Mouse (Mus musculus): Measurements from ENCODE around the gene Thoc3.
"Not testable (repeated sequence)": the region's sequence is repeated elsewhere in the genome, so short reads cannot be mapped to it uniquely, and the experiment has no call there.

Gene Thoc3

DNA sequence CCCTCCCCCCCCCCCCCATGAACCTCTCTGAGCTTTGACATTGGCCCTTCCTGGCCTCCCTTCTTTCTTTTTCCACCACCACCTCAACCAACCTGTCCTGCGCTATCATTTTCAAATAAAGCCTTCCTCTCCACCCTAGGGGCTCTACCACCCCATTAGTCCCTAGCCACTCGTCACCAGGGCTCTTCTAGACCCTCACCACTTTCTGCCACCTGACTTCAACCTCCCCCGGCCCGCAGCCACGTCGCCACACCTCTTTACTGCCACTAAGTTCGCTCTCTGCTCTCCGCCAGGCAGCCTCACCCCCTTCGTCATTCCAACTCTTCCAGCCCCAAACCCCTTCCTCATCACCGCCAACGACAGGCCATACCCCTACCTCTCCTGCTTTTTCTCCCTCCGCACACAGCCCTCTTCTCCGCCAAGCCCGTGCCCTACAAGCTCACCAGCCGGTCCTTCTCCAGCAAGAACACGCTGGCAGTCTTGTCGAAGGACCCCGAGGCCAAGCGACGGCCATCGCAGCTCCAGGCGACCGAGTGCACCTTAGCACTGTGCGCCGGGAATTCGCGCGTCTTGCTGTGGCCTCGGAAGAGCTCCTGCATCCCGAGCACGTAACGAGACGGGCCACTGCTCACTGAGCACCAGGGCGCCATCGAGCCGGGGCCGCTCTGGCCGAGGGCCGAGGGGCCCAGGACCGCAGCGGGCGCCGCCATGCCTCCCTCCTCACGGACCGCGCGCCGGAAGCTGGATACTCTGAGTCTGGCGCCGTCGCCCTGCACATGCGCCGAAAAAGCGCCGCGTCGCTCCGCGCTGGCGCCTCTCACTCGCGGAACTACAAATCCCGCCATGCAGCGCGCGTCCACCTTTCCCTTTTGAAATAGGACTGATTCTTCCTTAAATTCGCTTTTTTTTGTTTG, at the start of gene Thoc3:
Thoc3 (minus strand) TSS at position 752 of the 914 bp plus-strand sequence.
- DNase-seq = peak; percentile 88

DNA sequence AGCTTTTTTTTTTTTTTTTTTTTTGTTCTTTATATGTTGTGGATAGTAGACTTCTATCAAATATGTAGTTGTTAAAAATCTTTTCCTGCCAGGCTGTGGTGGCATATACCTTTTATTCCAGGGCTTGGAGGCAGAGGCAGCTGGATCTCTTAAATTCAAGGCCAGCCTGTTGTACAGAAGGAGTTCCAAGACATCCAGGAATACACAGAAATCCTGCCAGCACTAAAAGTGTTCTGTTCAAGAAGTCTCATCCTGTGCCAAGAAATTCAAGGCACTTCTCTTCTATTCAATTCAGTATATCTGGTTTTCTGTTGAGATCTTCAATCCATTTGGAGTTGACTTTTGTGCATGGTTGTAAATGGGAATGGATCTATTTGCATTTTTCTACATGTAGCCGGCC, 37.3 kb upstream of the Thoc3 start:
- DNase-seq = no peak

DNA sequence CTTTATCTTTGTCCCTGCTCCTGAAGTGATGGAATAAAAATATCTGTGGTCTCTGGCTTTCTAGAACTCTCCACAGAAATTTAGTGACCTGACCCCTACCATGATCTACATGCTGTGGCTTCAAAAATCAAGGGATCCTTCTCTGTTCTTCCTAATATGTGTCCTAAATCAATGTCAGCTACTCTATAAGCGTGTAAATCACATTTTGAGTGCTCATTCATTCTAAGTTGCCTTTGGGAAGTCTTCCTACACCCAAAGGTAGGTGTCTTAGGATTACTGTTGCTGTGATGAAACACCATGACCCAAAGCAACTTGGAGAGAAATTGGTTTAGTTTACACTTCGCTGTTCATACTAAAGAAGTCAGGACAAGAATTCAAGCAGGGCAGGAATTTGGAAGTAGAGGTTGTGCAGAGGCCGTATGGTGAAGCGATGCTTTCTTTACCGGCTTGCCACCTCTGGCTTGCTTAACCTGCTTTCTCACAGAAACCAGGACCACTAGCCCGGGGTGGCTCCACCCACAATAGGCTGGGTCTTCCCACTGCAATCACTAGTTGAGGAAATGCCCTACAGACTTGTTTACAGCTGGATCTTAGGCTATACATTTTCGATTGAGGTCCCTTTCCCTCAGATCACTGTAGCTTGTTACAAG, 36.1 kb upstream of the Thoc3 start:
- DNase-seq = peak; percentile 12

DNA sequence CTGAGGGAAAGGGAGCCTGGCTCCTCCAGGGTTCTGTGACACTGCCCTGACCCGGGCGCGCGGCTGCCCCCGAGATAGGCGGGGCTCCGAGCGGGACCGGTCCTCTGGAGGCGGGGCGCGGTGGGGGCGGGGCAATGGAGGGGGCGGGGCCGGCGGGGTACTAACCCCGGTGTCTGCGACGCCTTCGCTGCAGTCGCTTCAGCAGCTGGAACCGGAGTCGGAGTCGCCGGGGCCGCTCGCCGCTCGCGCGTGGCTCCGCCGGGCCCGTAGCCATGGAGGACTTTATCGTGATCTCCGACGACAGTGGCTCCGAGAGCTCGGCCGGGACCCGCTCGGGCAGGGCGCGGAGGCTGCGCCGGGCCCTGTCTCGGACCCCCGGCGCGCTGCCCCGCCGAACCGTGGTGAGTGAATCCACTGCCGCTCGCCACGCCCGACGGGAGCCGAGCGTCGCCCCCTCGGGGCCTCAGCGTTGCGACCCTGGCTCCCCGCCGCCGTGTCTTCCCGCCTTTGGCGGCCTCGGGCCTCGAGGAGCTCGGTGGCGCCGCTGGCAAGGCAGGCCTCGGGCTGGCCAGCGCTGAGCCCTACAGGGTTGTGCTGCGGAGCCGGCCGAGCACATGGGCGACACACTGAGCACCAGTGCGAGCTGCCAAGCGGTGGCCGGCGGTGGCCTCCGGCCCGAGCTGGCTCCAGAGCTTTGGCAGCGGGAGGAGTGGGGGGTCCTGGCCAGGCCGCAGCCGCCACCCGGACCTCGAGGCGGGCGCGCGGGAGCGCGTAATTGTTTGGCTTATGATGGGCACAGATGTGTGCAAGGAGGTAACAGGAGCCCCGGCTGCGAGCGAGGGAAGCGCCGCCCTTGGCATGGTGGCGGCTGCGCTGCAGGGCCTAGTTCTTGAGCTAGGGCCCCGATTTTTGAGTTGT, 35.2 kb upstream of the Thoc3 start, which contains the start of gene Simc1:
Simc1 (plus strand) TSS at position 176 of the 918 bp plus-strand sequence.
- peak; percentile 76 for DNase-seq

DNA sequence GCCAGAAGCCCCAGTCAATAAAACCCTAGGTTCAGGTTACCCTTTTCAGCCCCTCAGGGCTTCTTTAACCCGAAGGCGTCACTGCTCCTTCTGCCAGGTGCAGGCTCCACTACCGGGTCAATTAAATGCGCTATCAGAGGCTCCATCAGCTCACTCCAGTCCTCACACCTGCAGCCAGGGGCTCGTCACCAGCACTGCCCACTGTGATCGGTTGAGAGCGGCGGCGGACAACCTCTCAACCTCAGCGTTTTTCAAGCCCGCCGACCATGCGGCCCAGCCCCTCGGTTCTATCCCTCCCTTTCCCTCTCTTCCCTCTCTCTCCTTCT, 34.6 kb upstream of the Thoc3 start:
- DNase-seq = no peak

DNA sequence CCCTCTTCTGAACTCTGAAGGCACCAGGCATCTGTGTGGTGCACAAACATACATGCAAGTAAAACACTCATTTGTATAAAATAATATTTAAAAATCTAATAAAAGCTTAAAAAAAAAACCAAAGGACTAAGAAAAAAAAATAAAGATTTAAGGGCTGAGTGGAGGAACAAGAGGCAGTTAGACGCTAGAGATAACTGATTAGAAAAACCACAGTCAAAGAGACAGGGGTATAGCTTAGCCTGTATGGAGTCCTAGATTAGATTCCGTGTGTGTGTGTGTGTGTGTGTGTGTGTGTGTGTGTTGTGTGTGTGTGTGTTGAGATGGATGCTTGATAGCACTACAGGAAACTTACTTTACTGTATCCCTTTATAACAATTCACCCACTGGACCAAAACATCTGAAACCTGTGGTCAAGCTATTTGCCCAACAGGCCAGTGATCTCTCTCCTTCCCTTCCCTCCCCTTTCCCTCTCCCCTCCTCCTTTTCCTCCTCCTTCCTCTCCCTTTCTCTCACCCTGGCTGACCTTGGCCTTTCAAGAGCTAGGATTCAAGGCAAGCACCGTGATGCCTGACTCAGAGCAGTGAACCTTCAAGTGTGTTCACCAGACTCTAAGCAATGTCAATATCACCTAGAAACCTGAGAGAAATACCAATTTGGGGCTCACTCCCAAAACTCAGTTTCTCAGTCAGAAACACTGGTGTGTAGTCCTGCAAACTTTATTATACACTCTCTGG, 33.5 kb upstream of the Thoc3 start:
- no peak for DNase-seq

DNA sequence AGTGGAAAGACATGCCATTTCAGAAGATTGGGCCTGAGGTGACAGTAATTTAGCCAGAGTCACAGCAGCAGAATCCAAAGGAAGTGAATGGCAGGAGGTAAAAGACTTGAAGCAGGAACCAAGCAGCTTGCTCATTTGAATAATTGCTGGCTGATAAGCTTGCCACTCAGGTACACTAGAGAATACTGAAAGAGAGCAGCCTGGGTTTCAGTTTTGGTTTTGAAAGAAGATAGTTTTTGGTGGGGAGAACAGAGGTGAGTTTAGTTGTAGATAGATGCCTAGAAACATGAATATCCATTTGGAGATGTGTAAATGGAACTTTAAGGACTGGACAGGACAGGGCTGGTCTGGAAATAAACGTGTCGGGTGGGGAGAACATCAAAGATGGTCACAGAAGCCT, 32.7 kb upstream of the Thoc3 start:
- DNase-seq = no peak

DNA sequence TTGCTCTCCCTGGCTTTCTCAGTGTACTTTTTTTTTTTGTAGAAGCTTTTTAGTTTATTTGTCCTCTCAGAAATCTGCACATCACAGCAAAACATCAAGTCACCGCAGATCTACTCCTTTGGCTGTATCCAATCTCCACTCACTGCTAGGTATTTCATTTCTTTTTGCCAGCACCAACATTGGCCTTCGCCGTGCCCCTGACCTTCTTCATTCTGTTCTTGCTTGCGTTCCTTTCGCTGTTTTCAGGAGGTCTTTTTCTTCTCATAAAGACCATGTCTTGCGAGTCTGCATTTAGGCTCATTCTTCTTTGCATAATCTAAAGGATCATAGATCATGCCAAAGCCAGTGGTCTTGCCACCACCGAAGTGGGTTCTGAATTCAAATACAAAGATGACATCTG, 30.9 kb upstream of the Thoc3 start:
- not testable (repeated sequence) for DNase-seq

DNA sequence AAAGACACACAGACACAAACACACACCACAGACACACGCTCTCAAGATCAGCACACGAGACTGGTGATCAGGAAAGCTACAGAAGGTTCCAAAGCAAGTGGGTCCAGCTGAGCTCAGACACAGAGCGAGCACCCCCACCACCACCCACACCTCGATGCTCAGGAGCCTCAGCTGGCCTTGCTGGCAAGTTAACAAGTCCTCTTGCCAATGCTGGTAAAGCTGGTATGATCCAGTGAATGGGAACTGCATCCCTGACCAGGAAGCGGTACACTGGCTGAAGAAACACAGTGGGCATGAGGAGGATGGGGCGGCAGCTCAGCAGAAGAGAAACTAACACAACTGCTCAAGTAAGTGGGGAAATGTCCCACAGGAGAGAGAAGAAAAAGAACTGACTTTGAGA, 22.7 kb upstream of the Thoc3 start:
- DNase-seq = no peak

DNA sequence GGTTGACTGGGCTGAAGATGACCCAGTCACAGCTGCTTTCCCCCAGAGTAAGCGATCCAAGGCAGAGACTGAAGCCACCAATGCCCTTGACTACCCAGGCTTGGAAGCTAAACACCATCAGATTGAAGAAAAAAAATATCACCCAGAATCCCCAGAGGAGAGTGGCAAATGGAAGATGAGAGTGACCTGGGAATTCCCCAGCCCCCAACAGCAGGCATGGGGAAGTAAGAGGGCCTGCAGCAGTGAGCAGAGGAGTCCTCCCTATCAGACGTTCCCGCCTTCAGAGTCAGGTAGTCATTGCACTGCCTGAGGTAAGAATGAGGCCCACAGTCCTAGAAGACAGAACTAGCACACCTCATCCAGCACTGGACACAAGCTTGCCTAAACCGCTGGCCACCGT, 21.8 kb upstream of the Thoc3 start:
- DNase-seq = no peak

DNA sequence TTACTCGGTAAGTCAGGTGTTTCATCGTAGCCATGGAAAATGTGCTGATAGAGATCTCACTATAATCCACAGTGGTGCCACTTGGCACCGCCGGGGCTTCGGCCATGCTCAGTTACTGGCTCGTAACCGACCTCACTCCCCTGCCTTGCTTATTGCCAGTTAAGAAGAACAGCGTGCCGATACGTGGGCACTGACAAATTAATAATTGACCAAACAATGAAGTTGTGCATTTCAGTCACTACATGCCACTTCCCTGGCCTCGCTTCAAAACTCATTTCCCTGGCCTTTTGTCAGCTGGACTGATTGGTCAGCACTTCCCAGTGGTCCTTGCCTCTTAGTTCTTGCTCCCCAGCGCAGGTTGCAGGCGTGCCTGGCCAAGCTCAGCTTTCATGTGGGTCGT, 12.8 kb upstream of the Thoc3 start:
- peak; percentile 82 for DNase-seq

DNA sequence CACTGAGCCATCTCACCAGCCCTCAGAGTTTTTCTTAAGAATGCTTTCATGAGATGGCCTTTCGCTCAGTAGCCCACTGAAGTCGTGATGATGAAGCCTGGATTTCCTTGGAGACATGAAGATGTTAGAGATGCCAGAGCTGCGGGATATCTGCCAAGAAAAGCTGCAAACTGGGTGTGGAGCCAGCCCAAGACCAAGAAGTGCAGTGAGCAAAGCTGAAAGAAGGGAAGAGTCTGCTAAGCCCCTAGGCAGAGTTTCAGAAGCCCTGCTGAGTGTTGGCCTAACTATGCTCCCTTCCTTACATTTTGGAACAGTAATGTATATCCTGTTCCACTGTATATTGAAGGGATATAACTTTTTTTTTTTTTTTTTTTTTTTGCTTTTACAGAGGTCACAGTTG, 10.6 kb upstream of the Thoc3 start:
- no peak for DNase-seq

DNA sequence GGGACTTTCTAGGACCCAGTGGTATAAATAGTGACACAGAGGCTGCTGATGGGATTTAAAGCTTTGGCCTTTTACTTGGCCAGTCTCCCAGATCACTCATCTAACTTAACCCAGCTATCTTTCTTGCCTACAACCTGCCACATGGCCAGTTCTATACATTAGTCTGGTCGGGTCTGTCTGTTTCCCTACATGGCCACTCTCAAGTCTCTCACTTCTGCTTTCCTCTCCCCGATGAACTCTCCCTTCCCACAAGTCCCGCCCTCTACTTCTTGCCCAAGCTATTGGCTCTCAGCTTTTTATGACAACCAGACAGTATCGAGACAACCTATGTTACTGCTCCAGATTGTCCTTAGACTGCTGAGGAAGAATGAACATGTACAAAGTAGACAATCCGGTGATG, 7.1 kb upstream of the Thoc3 start:
- DNase-seq = no peak

DNA sequence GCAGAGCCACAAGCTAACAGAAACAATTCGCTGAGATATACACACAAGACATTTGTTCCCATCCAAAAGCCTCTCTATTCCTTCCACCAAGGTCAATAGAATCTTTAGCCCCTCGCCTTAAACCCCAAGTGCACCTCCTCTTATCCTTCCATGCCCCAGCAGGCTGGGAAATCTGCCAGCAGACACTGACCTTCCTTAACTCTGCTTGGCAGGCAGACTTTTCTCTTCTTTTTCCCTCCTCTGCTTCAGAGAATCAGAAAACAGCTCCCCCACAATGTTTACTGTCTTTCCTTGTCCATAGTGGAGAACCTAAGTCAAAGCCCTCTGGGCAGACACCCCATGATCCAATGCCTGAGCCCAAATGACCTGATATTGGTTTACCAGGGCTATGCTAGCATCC, 6.3 kb upstream of the Thoc3 start:
- DNase-seq = no peak

DNA sequence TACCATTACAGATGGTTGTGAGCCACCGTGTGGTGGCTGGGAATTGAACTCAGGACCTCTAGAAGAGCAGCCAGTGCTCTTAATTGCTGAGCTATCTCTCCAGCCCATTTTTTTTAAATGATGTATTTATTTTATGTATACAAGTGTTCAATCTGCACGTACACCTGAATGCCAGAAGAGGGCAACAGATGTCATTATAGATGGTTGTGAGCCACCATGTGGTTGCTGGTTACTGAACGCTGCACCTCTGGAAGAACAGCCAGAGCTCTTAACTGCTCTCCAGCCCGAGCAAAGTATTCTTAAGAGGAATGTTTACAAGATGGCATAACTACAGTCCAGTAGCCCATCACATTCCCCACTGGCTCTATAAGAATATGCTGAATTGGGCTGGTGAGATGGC, 3.3 kb upstream of the Thoc3 start:
- DNase-seq = no peak

DNA sequence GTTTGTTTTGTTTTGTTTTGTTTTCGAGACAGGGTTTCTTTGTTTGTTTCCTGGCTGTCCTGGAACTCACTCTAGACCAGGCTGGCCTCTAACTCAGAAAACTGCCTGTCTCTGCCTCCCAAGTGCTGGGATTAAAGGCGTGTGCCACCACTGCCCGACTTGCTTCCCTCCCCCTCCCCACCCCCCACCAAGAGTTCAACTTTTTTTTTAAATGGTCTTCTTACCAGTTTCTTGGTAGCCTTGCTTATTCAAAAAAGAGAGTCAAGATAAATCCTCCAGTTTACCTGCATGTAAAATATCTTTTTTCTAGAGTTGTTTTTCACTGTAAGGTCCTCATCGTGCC, 334 bp upstream of the Thoc3 start:
- no peak for DNase-seq

DNA sequence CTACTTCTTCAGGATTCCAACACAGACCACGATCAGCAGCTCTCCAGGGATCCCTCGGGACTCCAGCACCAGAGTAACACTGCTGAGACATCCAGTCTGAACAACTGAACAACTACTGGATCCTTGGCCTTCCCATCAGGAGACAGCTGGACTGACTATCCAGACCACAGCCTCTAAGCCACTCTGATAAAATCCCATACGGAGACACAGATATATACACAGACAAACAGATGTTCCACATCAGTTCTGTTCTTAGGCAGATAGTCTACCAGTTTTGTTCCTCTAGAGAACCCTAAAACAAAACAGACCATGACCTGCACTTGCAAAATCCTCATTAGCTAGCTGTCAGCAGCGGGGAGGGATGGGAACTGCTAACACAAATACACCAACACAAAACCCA, 9.4 kb downstream of the Thoc3 start:
- no peak for DNase-seq

DNA sequence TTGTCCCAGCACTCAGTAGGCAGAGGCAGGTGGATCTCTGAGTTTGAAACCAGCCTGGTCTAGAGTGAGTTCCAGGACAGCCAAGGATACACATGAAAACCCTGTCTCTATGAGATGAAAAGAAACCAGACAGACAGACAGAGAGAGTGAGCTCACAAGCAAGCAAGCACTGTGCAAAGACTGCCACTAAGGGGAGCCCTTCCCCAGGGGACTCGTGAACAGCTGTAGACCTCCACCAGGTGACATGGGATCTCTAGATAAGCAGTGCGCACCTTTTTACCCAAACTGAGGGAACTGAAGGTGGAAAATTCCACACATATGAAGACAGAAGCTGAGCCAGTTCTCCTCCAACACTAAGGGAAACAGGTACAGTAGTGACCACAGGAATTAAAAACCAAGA, 11.6 kb downstream of the Thoc3 start:
- peak; percentile 35 for DNase-seq

DNA sequence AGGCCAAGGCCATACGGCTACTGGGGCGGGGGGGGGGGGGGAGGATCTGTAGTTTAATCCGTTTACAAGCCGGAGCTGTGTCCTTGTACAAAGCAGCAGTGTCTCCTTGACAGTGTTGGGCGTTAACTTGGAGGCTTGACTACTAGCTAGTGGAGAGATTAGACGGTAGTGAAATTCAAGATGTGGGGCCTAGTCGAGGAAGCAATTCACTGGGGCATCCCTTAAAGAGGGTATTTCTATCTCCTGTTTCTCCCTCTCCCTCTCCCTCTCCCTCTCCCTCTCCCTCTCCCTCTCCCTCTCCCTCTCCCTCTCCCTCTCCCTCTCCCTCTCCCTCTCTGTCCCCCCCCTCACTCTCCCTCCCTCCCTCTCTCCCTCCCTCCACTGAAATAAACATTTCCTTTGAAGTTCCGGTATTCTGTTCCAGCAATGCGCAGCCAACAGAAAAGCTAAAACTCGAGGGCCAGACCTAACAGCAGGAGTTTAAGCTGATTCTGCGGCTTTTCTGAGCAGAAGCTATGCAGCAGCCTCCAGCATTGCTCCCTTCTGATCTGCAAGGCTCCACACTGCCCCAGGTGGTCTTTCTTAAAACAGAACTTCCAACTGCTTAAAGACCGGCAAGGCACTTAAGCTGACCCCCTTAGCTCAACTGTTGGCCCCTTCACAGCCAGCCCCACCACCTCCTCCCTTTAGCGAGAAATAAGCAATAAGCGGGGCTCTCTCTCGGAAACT, 21.0 kb downstream of the Thoc3 start:
- DNase-seq = no peak

DNA sequence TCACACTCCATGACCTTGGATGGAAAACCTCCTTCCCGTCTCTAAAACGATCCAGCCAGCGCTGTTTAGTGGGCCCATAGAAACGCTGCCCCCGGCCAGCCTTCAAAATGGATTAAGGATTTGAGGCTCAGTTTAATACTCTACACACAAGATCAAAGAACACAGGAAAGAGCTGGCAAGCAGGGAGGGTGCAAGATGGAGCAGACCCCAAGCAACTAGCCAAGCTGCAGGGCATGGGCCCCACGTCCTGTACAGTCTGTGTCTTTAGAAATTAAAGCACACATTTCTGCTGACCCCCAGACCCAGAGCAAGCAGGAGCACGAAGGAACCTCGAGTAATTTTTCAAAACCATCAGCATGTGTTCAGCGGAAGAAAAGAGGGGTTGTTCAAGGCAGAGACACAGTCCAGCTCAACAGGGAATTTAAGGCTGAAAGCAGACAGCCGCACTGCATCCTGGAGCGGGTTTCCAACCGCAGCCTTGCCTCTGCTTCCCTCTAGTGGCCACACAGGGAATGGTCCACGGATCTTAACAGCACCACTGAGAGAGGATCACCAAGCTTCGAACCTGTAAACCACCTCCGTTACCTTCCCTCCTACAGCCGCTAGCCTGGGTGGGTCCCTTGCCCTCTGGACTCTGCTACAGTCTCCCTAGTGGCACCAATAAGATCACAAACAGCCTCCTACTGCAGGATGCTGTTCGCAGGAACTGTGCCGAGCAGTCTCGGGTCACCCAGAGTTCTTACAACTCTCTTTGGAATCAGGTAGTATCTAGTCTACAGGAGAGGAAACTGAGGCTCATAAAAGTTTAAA, 21.8 kb downstream of the Thoc3 start:
- DNase-seq = peak; percentile 54

DNA sequence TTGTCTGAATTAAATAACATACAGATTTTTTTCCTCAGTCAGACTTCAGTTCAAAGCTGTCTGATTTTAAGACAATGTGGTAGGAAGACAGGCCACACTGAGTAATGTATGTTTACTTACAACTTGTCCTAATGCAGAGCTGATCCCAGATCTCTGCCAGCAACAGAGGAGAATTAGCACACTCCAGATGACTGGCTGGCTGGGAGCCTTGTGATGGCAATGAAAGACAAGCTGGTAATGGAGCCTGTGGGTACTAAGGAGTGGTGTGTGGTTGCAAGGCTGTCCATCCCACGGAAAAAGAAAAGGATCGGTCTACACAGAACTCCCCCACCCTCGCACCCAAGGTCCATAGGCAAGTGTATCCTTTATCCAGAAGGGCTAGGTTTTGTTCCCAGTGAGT, 25.0 kb downstream of the Thoc3 start:
- DNase-seq = no peak

Measured in kidney, adult 11 months (tissue).